ENCODE assay signal across 16 mouse cellular contexts in genomic region chr2:23075846-23076245, GRCm38 (mm10).
"Had no signal": no experiment of that assay in that cellular context is flagged by ENCODE, and none has a peak within 500 bp of the region (broad histone marks: within the 10 kb centered on the region; RNA-seq: fewer than 3 reads in every experiment).

No protein-coding gene starts in this region.

- H3K4me3 ChIP-seq: liver, embryonic 15.5 days; lung, embryonic 15.5 days; megakaryocyte, embryonic 14.5 days; midbrain, embryonic 13.5 days; midbrain, embryonic 15.5 days; neural tube, embryonic 12.5 days had no signal

- H3K9me3 ChIP-seq: liver, embryonic 15.5 days; lung, embryonic 15.5 days; midbrain, embryonic 13.5 days; midbrain, embryonic 15.5 days; neural tube, embryonic 12.5 days had no signal

- H3K4me2 ChIP-seq: liver, embryonic 15.5 days; lung, embryonic 15.5 days; midbrain, embryonic 11.5 days; midbrain, embryonic 13.5 days; midbrain, embryonic 15.5 days; neural tube, embryonic 12.5 days had no signal

- H3K27ac ChIP-seq: liver, embryonic 15.5 days; lung, embryonic 15.5 days; macrophage; midbrain, embryonic 13.5 days; midbrain, embryonic 15.5 days; neural tube, embryonic 12.5 days had no signal

- H3K4me1 ChIP-seq: liver, embryonic 15.5 days; lung, embryonic 15.5 days; neural tube, embryonic 12.5 days had no signal

- ATAC-seq: lung, postnatal 0 days; midbrain, embryonic 13.5 days; midbrain, embryonic 15.5 days had no signal

- DNase-seq: lung, adult 2 months; lung, postnatal 14 days; lung, postnatal 36 days; right cerebral cortex, postnatal 14 days; thymus, adult 2 months; thymus, postnatal 25 days; thymus, postnatal 4 days had no signal

- H3K27me3 ChIP-seq: liver, embryonic 15.5 days; lung, embryonic 15.5 days; megakaryocyte, embryonic 14.5 days; midbrain, embryonic 13.5 days; midbrain, embryonic 15.5 days; neural tube, embryonic 12.5 days had no signal

- H3K9ac ChIP-seq: liver, embryonic 15.5 days; lung, embryonic 15.5 days; midbrain, embryonic 13.5 days; midbrain, embryonic 15.5 days; neural tube, embryonic 12.5 days had no signal
